Mouse (Mus musculus): Measurements from ENCODE around the gene Tbc1d19. TPM values are rescaled to one million over a fixed set of nuclear protein-coding genes. Genes with fewer than 3 reads are reported as not detected.

The Tbc1d19 gene
- polyA plus RNA-seq, 1 experiment from 2014 or later, result 36.7 TPM

GRCm38 (mm10) chr5:53937187-53937586 lies 127.8 kb downstream of the Tbc1d19 start:
- Histone ChIP-seq H3K9ac (no peak overlapping the region), H3K4me1 (0 out of 2 replicates have a peak, but pooled peaks cover 3% of the 10 kb centered on the region), H3K27me3 (replicated peaks) (no peaks in the 10 kb centered on the region), H3K27ac (no peak overlapping the region), H3K9me3 (no peaks in the 10 kb centered on the region), H3K36me3 (no peaks in the 10 kb centered on the region), H3K4me2 (no peak overlapping the region), H3K4me3 (replicated peaks) (no peak overlapping the region)
- ATAC-seq (ENCODE audit: insufficient read depth, low FRiP score, low read depth), result no peak; the same call in 1 of the 2 replicates
- whole genome bisulfite sequencing, result 80% methylated on average over 4 of the region's 4 CpGs

- Histone ChIP-seq H3K27ac (no peak overlapping the region), H3K4me1 (no peaks in the 10 kb centered on the region), H3K36me3 (no peaks in the 10 kb centered on the region), H3K4me3 (replicated peaks) (no peak overlapping the region), H3K9me3 (no peaks in the 10 kb centered on the region), H3K9ac (no peak overlapping the region), H3K27me3 (replicated peaks) (no peaks in the 10 kb centered on the region), H3K4me2 (no peak overlapping the region)
- WGBS, result 69% methylated on average over 7 of the region's 7 CpGs
- no peak for ATAC-seq (ENCODE audit: insufficient read depth, low FRiP score, low read depth)
Measured at GRCm38 (mm10) chr5:53939026-53939425, 129.6 kb downstream of the Tbc1d19 start.

- Histone ChIP-seq H3K27me3 (replicated peaks) (no peaks in the 10 kb centered on the region), H3K9me3 (no peaks in the 10 kb centered on the region), H3K9ac (no peak overlapping the region), H3K4me2 (no peak overlapping the region), H3K36me3 (no peaks in the 10 kb centered on the region), H3K27ac (no peak overlapping the region), H3K4me3 (replicated peaks) (no peak overlapping the region), H3K4me1 (no peaks in the 10 kb centered on the region)
- WGBS, result 53% methylated on average over 11 of the region's 11 CpGs
- ATAC-seq (ENCODE audit: insufficient read depth, low FRiP score, low read depth), result no peak
Measured at GRCm38 (mm10) chr5:53941322-53942024, 132.1 kb downstream of the Tbc1d19 start.

- H3K27me3 ChIP-seq (replicated peaks), result no peaks in the 10 kb centered on the region
- no peak overlapping the region for H3K4me2 ChIP-seq
- H3K27ac ChIP-seq, result no peak overlapping the region
- no peak overlapping the region for H3K9ac ChIP-seq
- H3K4me1 ChIP-seq, result no peaks in the 10 kb centered on the region
- no peak overlapping the region for H3K4me3 ChIP-seq (replicated peaks)
- no peaks in the 10 kb centered on the region for H3K36me3 ChIP-seq
- 67% methylated on average over 4 of the region's 4 CpGs for WGBS
- no peaks in the 10 kb centered on the region for H3K9me3 ChIP-seq
- no peak for ATAC-seq (ENCODE audit: insufficient read depth, low FRiP score, low read depth)
Measured at GRCm38 (mm10) chr5:53942332-53942731, 132.9 kb downstream of the Tbc1d19 start.

DNA sequence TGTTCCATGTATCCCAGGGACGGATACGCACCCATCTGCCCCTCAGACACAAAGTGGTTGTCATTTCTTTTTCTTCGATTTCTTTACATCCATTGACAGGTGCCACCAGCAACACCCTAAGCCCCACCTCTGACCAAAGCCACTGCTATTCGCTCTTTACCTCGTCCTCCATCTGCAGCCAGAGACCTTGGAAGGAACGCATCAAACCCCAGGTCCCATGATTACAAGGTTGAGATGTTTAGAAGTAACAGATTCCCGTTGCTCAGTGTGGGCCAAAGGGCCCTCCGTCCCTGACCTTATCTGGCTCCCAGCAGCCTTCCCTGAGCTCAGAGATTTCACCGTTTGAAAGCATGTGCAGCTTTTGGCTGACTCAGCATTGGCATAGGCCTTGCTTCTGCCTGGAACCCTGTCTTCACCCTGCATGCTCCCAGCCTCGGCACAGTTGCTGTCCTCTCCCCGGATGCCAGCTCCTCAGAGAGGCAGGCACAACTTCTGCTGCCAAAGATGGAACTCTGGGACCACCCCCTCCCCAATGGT lies 134.0 kb downstream of the Tbc1d19 start:
- 77% methylated on average over 11 of the region's 11 CpGs for WGBS
- H3K4me1 ChIP-seq, result peaks cover 5% of the 10 kb centered on the region; the same call in 1 of the 2 replicates
- H3K27ac ChIP-seq, result no peak overlapping the region
- no peak overlapping the region for H3K9ac ChIP-seq
- H3K4me3 ChIP-seq (replicated peaks), result no peak overlapping the region
- no peak overlapping the region for H3K4me2 ChIP-seq
- H3K9me3 ChIP-seq, result no peaks in the 10 kb centered on the region
- H3K36me3 ChIP-seq, result no peaks in the 10 kb centered on the region
- ATAC-seq (ENCODE audit: insufficient read depth, low FRiP score, low read depth), result no peak
- H3K27me3 ChIP-seq (replicated peaks), result no peaks in the 10 kb centered on the region

DNA sequence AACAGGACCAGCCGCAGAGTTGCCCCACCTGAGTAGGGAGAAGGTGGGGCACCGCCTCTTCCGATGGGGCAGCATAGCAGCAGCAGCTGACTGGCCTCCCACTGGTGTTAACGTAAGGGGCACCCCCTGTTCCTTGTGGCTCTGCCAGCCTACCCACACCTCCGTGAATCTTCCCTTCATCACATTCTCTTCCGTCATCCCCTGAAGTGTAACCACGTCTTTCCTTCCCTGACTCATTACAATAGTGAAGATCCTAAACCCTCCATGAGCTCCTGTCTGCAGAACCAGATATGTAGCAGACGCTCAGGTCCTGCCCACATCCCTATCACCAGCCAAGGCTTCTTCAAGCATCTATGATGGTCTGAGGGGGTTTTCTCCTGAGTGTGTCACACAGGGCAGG lies 137.3 kb downstream of the Tbc1d19 start:
- no peaks in the 10 kb centered on the region for H3K27me3 ChIP-seq (replicated peaks)
- H3K9ac ChIP-seq, result no peak overlapping the region
- peaks cover 5% of the 10 kb centered on the region; the same call in 1 of the 2 replicates for H3K4me1 ChIP-seq
- no peaks in the 10 kb centered on the region for H3K9me3 ChIP-seq
- H3K27ac ChIP-seq, result no peak overlapping the region
- H3K36me3 ChIP-seq, result no peaks in the 10 kb centered on the region
- no peak overlapping the region for H3K4me3 ChIP-seq (replicated peaks)
- H3K4me2 ChIP-seq, result no peak overlapping the region
- whole genome bisulfite sequencing, result 91% methylated on average over 8 of the region's 8 CpGs
- ATAC-seq (ENCODE audit: insufficient read depth, low FRiP score, low read depth), result no peak

GRCm38 (mm10) chr5:53947549-53948183 lies 138.3 kb downstream of the Tbc1d19 start:
- Histone ChIP-seq H3K4me3 (replicated peaks) (no peak overlapping the region), H3K36me3 (no peaks in the 10 kb centered on the region), H3K9me3 (no peaks in the 10 kb centered on the region), H3K4me2 (no peak overlapping the region), H3K27me3 (replicated peaks) (no peaks in the 10 kb centered on the region), H3K4me1 (peaks cover 5% of the 10 kb centered on the region; the same call in 1 of the 2 replicates), H3K27ac (no peak overlapping the region), H3K9ac (no peak overlapping the region)
- 50% methylated on average over 9 of the region's 9 CpGs for WGBS
- no peak for ATAC-seq (ENCODE audit: insufficient read depth, low FRiP score, low read depth)

- no peak overlapping the region for H3K27ac ChIP-seq
- H3K36me3 ChIP-seq, result no peaks in the 10 kb centered on the region
- no peak overlapping the region for H3K4me2 ChIP-seq
- peaks cover 5% of the 10 kb centered on the region; the same call in 1 of the 2 replicates for H3K4me1 ChIP-seq
- 70% methylated on average over 8 of the region's 8 CpGs for WGBS
- no peak overlapping the region for H3K4me3 ChIP-seq (replicated peaks)
- H3K9me3 ChIP-seq, result no peaks in the 10 kb centered on the region
- no peaks in the 10 kb centered on the region for H3K27me3 ChIP-seq (replicated peaks)
- no peak overlapping the region for H3K9ac ChIP-seq
- ATAC-seq (ENCODE audit: insufficient read depth, low FRiP score, low read depth), result 0 out of 2 replicates have a peak, but pooled peaks have one; percentile 27
Measured at GRCm38 (mm10) chr5:53948606-53949266, 139.3 kb downstream of the Tbc1d19 start.

- Histone ChIP-seq H3K27me3 (replicated peaks) (no peaks in the 10 kb centered on the region), H3K9ac (no peak overlapping the region), H3K36me3 (no peaks in the 10 kb centered on the region), H3K4me1 (peaks cover 5% of the 10 kb centered on the region; the same call in 1 of the 2 replicates), H3K27ac (no peak overlapping the region), H3K4me2 (no peak overlapping the region), H3K4me3 (replicated peaks) (no peak overlapping the region), H3K9me3 (no peaks in the 10 kb centered on the region)
- peak; percentile 43; the same call in 1 of the 2 replicates for ATAC-seq (ENCODE audit: insufficient read depth, low FRiP score, low read depth)
- WGBS, result 32% methylated on average over 7 of the region's 7 CpGs
Measured at GRCm38 (mm10) chr5:53950189-53950588, 140.8 kb downstream of the Tbc1d19 start.

GRCm38 (mm10) chr5:53953216-53953615 lies 143.8 kb downstream of the Tbc1d19 start:
- Histone ChIP-seq H3K27ac (no peak overlapping the region), H3K9ac (no peak overlapping the region), H3K9me3 (no peaks in the 10 kb centered on the region), H3K4me1 (peaks cover 3% of the 10 kb centered on the region; the same call in 1 of the 2 replicates), H3K4me3 (replicated peaks) (no peak overlapping the region), H3K36me3 (no peaks in the 10 kb centered on the region), H3K27me3 (replicated peaks) (no peaks in the 10 kb centered on the region), H3K4me2 (no peak overlapping the region)
- ATAC-seq (ENCODE audit: insufficient read depth, low FRiP score, low read depth), result no peak

Measured in stomach, embryonic 15.5 days (tissue).